Mouse (Mus musculus) MEL (cell line): Measurements from ENCODE around the gene Ccdc59.

Experiments used
- CHD2 ChIP-seq: IDR thresholded peaks from 2 replicates; pipeline ENCODE4 v1.6.1; 2011; ENCODE audit warnings: low read length, improper control_type of control experiment
- CTCF ChIP-seq, 3 experiments: IDR thresholded peaks in 2 of 3; conservative IDR thresholded peaks in 1 of 3; 2 replicates each; pipeline ENCODE4 v1.5.1; 2011 to 2012; ENCODE audit warnings: low read length in 3 of 3, low read depth in 2 of 3, mild to moderate bottlenecking in 2 of 3, improper control_type of control experiment in 1 of 3, inconsistent platforms in 1 of 3, mixed read lengths in 1 of 3, moderate library complexity in 1 of 3; ENCODE audit not compliant: control insufficient read depth in 1 of 3, insufficient read depth in 1 of 3, poor library complexity in 1 of 3, severe bottlenecking in 1 of 3
- EP300 ChIP-seq, 2 experiments: IDR thresholded peaks; 2 replicates each; pipeline ENCODE4 v1.6.1; 2011; ENCODE audit warnings: improper control_type of control experiment in 2 of 2, low read length in 2 of 2, low read depth in 1 of 2, mild to moderate bottlenecking in 1 of 2
- ETS1 ChIP-seq: IDR thresholded peaks from 2 replicates; pipeline ENCODE4 v1.6.1; 2012; ENCODE audit warnings: low read depth, mild to moderate bottlenecking, inconsistent platforms, low read length, improper control_type of control experiment, moderate library complexity
- GATA1 ChIP-seq: IDR thresholded peaks from 2 replicates; pipeline ENCODE4 v1.6.1; 2011; ENCODE audit warnings: low read depth, low read length, improper control_type of control experiment
- HCFC1 ChIP-seq: IDR thresholded peaks from 2 replicates; pipeline ENCODE4 v1.6.1; 2012; ENCODE audit warnings: low read depth, mild to moderate bottlenecking, inconsistent platforms, low read length, improper control_type of control experiment, moderate library complexity
- MAX ChIP-seq: IDR thresholded peaks from 2 replicates; pipeline ENCODE4 v1.6.1; 2011; ENCODE audit warnings: low read length, improper control_type of control experiment
- RCOR1 ChIP-seq: IDR thresholded peaks from 2 replicates; pipeline ENCODE4 v1.6.1; 2012; ENCODE audit warnings: low read depth, mild to moderate bottlenecking, inconsistent platforms, low read length, improper control_type of control experiment
- TAL1 ChIP-seq: IDR thresholded peaks from 2 replicates; pipeline ENCODE4 v1.6.1; 2012; ENCODE audit warnings: mild to moderate bottlenecking, inconsistent platforms, low read length, moderate library complexity, mixed read lengths
- USF1 ChIP-seq: IDR thresholded peaks from 2 replicates; pipeline ENCODE4 v1.6.1; 2014; ENCODE audit warnings: low read depth, mild to moderate bottlenecking, inconsistent platforms, low read length, improper control_type of control experiment, moderate library complexity
- USF2 ChIP-seq, 2 experiments: IDR thresholded peaks; 2 replicates each; pipeline ENCODE4 v1.6.1; 2011 to 2012; ENCODE audit warnings: improper control_type of control experiment in 2 of 2, low read length in 2 of 2, borderline replicate concordance in 1 of 2, inconsistent platforms in 1 of 2, low read depth in 1 of 2, mild to moderate bottlenecking in 1 of 2; ENCODE audit not compliant: insufficient read depth in 1 of 2

- TF ChIP-seq CTCF (IDR thresholded peaks at IDR 0.05 in 2 of 3, conservative IDR thresholded peaks at IDR 0.05 in 1 of 3; ENCODE audit: control insufficient read depth in 1 of 3, insufficient read depth in 1 of 3, low read depth in 2 of 3, low read length in 3 of 3, poor library complexity in 1 of 3, severe bottlenecking in 1 of 3) (no peak), ETS1 (no peak), MAX (no peak), USF2 (IDR thresholded peaks at IDR 0.05; ENCODE audit: borderline replicate concordance in 1 of 2, insufficient read depth in 1 of 2, low read depth in 1 of 2, low read length in 2 of 2) (no peak), CHD2 (no peak), EP300 (IDR thresholded peaks at IDR 0.05; ENCODE audit: low read depth in 1 of 2, low read length in 2 of 2) (no peak), USF1 (no peak), GATA1 (no peak), RCOR1 (no peak), HCFC1 (no peak), TAL1 (no peak)
Observed at GRCm38 (mm10) chr10:105806259-105807010, 34.4 kb upstream of the Ccdc59 start.
